Mouse (Mus musculus): ENCODE measurements around the gene Srsf10. TPM values are rescaled to one million over a fixed set of nuclear protein-coding genes. Genes with fewer than 3 reads are reported as not detected.

The Srsf10 gene
- total RNA-seq (2021), result 10 to 100 TPM; 83.8 to 87.8 TPM
- long read RNA-seq, transcript Srsf10-205 (6 exons, 3,754 nt), result major isoform, 23 of 80 reads
- long read RNA-seq, transcript Srsf10-204 (6 exons, 3,058 nt), result minor isoform, 19 of 80 reads
- long read RNA-seq, transcript Srsf10-202 (6 exons, 3,055 nt), result minor isoform, 9 of 80 reads
- long read RNA-seq, transcript Srsf10-203 (6 exons, 2,225 nt), result minor isoform, 9 of 80 reads
- long read RNA-seq, partial matches to known transcripts, result 3 of 80 reads
- long read RNA-seq, other reads (novel, unspliced or antisense), result 17 of 80 reads

GRCm38 (mm10) chr4:135855536-135856222 is at the start of gene Srsf10:
Srsf10 (plus strand) TSS chr4:135855747.
- DNase-seq (ENCODE audit: low spot score in 2 of 2), result peak; percentile 93 to 96

GRCm38 (mm10) chr4:135814896-135815295 is 40.7 kb upstream of the Srsf10 start:
- no peak for DNase-seq (ENCODE audit: low spot score in 2 of 2)

GRCm38 (mm10) chr4:135816905-135817622 is 38.5 kb upstream of the Srsf10 start:
- peak in 1 of 2 experiments; percentile 24 for DNase-seq (ENCODE audit: low spot score in 2 of 2)

- DNase-seq (ENCODE audit: low spot score in 2 of 2), result no peak
Observed at GRCm38 (mm10) chr4:135818366-135818765, 37.2 kb upstream of the Srsf10 start.

- DNase-seq (ENCODE audit: low spot score in 2 of 2), result no peak
Observed at GRCm38 (mm10) chr4:135819826-135820526, 35.6 kb upstream of the Srsf10 start.

- no peak for DNase-seq (ENCODE audit: low spot score in 2 of 2)
Observed at GRCm38 (mm10) chr4:135821772-135822171, 33.8 kb upstream of the Srsf10 start.

- no peak for DNase-seq (ENCODE audit: low spot score in 2 of 2)
Observed at GRCm38 (mm10) chr4:135823298-135823697, 32.2 kb upstream of the Srsf10 start.

- no peak for DNase-seq (ENCODE audit: low spot score in 2 of 2)
Observed at GRCm38 (mm10) chr4:135824254-135824653, 31.3 kb upstream of the Srsf10 start.

GRCm38 (mm10) chr4:135828491-135828890 is 27.1 kb upstream of the Srsf10 start:
- peak; percentile 21 to 56 for DNase-seq (ENCODE audit: low spot score in 2 of 2)

GRCm38 (mm10) chr4:135832070-135832469 is 23.5 kb upstream of the Srsf10 start:
- DNase-seq (ENCODE audit: low spot score in 2 of 2), result no peak

- no peak for DNase-seq (ENCODE audit: low spot score in 2 of 2)
Observed at GRCm38 (mm10) chr4:135833301-135834123, 22.0 kb upstream of the Srsf10 start.

GRCm38 (mm10) chr4:135834124-135834717 is 21.3 kb upstream of the Srsf10 start:
- DNase-seq (ENCODE audit: low spot score in 2 of 2), result no peak

- DNase-seq (ENCODE audit: low spot score in 2 of 2), result no peak
Observed at GRCm38 (mm10) chr4:135838925-135839292, 16.6 kb upstream of the Srsf10 start.

- peak in 1 of 2 experiments; percentile 34 for DNase-seq (ENCODE audit: low spot score in 2 of 2)
Observed at GRCm38 (mm10) chr4:135839293-135840011, 16.1 kb upstream of the Srsf10 start.

GRCm38 (mm10) chr4:135844400-135844799 is 11.1 kb upstream of the Srsf10 start:
- no peak for DNase-seq (ENCODE audit: low spot score in 2 of 2)

GRCm38 (mm10) chr4:135847581-135847980 is 8.0 kb upstream of the Srsf10 start:
- no peak for DNase-seq (ENCODE audit: low spot score in 2 of 2)

- DNase-seq (ENCODE audit: low spot score in 2 of 2), result peak; percentile 81 to 90
Observed at GRCm38 (mm10) chr4:135850411-135851095, 5.0 kb upstream of the Srsf10 start.

GRCm38 (mm10) chr4:135851942-135852341 is 3.6 kb upstream of the Srsf10 start:
- no peak for DNase-seq (ENCODE audit: low spot score in 2 of 2)

GRCm38 (mm10) chr4:135853987-135854546 is 1.5 kb upstream of the Srsf10 start:
- peak; percentile 61 to 78 for DNase-seq (ENCODE audit: low spot score in 2 of 2)

Data from layer of hippocampus, adult 18-20 months (tissue).